Mouse (Mus musculus) hindbrain, embryonic 16.5 days (tissue): Measurements from ENCODE around the gene Tas1r2. TPM values are rescaled to one million over a fixed set of nuclear protein-coding genes. Genes with fewer than 3 reads are reported as not detected.
A peak's percentile ranks its signal among the peaks of the same experiment; 100 is the strongest.

Source experiments
- ATAC-seq: fragments of 200-750 bp; cut with Nextera tagmentation; 2 replicates; pipeline ENCODE4 v1.8.0; 2017; ENCODE audit warnings: moderate TSS enrichment, moderate library complexity
- H3K27ac ChIP-seq: fragments of 300-500 bp; sonication (generic); 2 replicates; pipeline ENCODE4 v1.5.1; 2014; ENCODE audit warnings: low read depth, mild to moderate bottlenecking, control low read depth, low read length, moderate library complexity
- H3K27me3 ChIP-seq: fragments of 300-500 bp; sonication (generic); replicated peaks from 2 replicates; pipeline ENCODE4 v1.6.1; 2014; ENCODE audit warnings: low read length; ENCODE audit not compliant: control insufficient read depth, insufficient read depth
- H3K36me3 ChIP-seq: fragments of 300-500 bp; sonication (generic); 2 replicates; pipeline ENCODE4 v1.6.1; 2014; ENCODE audit warnings: mild to moderate bottlenecking, low read length, moderate library complexity, mixed read lengths; ENCODE audit not compliant: control insufficient read depth, insufficient read depth
- H3K4me1 ChIP-seq: fragments of 300-500 bp; sonication (generic); 2 replicates; pipeline ENCODE4 v1.6.1; 2014; ENCODE audit warnings: low read depth, low read length; ENCODE audit not compliant: control insufficient read depth, insufficient read depth
- H3K4me2 ChIP-seq: fragments of 300-500 bp; sonication (generic); 2 replicates; pipeline ENCODE4 v1.6.1; 2014; ENCODE audit warnings: mild to moderate bottlenecking, low read length, control low read depth, moderate library complexity
- H3K4me3 ChIP-seq: fragments of 300-500 bp; sonication (generic); 2 replicates; pipeline ENCODE4 v1.5.1; 2014; ENCODE audit warnings: mild to moderate bottlenecking, low read length, control low read depth, moderate library complexity
- H3K9ac ChIP-seq: fragments of 300-500 bp; sonication (generic); 2 replicates; pipeline ENCODE4 v1.6.1; 2014; ENCODE audit warnings: low read depth, mild to moderate bottlenecking, control low read depth, low read length, moderate library complexity
- H3K9me3 ChIP-seq: fragments of 300-500 bp; sonication (generic); 2 replicates; pipeline ENCODE4 v1.6.1; 2014; ENCODE audit warnings: mild to moderate bottlenecking, low read length, moderate library complexity; ENCODE audit not compliant: control insufficient read depth
- WGBS: fragments of 180-500 bp; shearing (Covaris S2); extraction: QIAGEN DNeasy Blood & Tissue Kit; methylation state at CpG from one replicate; pipeline ENCODE4 v1.1.7; 2014; 5-methylcytosine and 5-hydroxymethylcytosine counted together
- polyA plus RNA-seq: library from polyadenylated mRNA; unstranded; fragments of >200 nt; fragmentation: Nextera tagmentation; extraction: Ambion mirVana; gene quantifications from 2 replicates; pipeline ENCODE4 v1.2.1, GENCODE M21; 2015

The Tas1r2 gene
- polyA plus RNA-seq, 1 experiment from 2014 or later: not detected

DNA sequence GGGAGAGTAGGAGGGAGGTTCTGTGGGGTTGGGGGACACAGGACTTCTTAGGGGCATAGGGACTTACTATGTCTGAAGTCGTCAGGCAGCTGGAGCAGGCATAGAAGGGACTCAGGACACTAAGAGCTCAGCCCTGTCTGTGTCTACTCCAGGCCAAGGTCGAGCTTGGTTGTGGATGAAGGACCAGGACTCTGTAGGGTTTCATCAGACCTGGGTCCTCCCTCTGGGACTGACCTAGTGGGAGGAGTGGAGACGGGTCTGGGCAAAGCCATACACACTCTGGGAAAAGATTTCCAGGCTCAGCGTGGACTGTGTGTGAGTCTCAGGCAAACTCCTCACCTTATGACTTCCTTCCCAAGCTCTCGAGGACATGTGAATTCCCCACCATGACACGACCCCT lies 33.6 kb upstream of the Tas1r2 start:
- 73% methylated on average over 6 of the region's 6 CpGs for WGBS

GRCm38 (mm10) chr4:139622373-139623282 lies 30.7 kb upstream of the Tas1r2 start, which contains the start of gene Aldh4a1:
Gene Aldh4a1 (plus strand): TSS chr4:139622866.
- Histone ChIP-seq H3K27me3 (no peaks in the 10 kb centered on the region), H3K27ac (peak within 1 kb of the TSS; percentile 94), H3K4me1 (peaks cover 14% of the 10 kb centered on the region), H3K36me3 (no peaks in the 10 kb centered on the region), H3K4me2 (peak within 1 kb of the TSS; percentile 87), H3K4me3 (peak within 1 kb of the TSS; percentile 80), H3K9ac (peak within 1 kb of the TSS; percentile 83), H3K9me3 (no peaks in the 10 kb centered on the region)
- peak; percentile 100 for ATAC-seq
- WGBS: under 1% methylated on average over 33 of the region's 38 CpGs

More for the DNA sequence above, 33.6 kb upstream of the Tas1r2 start:
- H3K27ac ChIP-seq: no peak overlapping the region
- no peaks in the 10 kb centered on the region for H3K9me3 ChIP-seq
- H3K4me3 ChIP-seq: no peak overlapping the region
- no peak overlapping the region for H3K9ac ChIP-seq
- H3K4me2 ChIP-seq: no peak overlapping the region
- peaks cover 14% of the 10 kb centered on the region for H3K4me1 ChIP-seq
- no peak for ATAC-seq
- no peaks in the 10 kb centered on the region for H3K27me3 ChIP-seq
- no peaks in the 10 kb centered on the region for H3K36me3 ChIP-seq

DNA sequence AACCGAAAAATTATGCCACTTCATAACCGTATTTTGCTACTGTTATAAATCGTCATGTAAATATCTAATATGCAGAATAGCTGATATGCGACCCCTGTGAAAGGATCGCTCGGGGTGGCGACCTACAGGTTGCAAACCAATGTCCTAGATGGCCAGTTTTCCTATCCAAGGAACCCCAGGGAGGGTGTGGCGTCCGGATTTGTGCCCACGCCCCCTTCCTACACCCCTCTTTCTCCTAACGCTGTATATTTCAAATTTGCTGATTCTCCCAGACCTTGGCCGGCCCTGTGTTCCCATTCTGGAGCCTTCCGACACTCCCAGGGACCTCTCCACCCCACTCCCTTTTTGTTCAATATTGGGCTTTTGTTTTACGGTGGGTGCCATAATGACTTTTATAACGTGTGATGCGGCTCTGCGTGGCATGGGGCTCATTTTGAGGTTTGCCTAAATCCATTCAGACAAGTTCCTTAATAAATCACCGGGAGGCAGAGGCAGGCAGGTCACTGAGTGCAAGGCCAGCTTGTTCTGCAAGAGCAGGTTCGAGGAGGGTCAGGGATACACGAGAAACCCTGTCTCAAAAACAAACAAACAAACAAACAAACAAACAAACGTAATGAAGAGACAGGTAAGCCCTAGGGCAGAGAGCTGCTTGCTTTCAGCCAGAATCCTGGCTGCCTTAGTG lies 29.8 kb upstream of the Tas1r2 start:
- no peaks in the 10 kb centered on the region for H3K36me3 ChIP-seq
- peak overlapping the region; percentile 94 for H3K27ac ChIP-seq
- 21% methylated on average over 21 of the region's 21 CpGs for WGBS
- peak overlapping the region; percentile 83 for H3K9ac ChIP-seq
- no peaks in the 10 kb centered on the region for H3K9me3 ChIP-seq
- no peak for ATAC-seq
- H3K27me3 ChIP-seq: no peaks in the 10 kb centered on the region
- H3K4me3 ChIP-seq: peak overlapping the region; percentile 80
- H3K4me2 ChIP-seq: peak overlapping the region; percentile 87
- H3K4me1 ChIP-seq: peaks cover 14% of the 10 kb centered on the region

DNA sequence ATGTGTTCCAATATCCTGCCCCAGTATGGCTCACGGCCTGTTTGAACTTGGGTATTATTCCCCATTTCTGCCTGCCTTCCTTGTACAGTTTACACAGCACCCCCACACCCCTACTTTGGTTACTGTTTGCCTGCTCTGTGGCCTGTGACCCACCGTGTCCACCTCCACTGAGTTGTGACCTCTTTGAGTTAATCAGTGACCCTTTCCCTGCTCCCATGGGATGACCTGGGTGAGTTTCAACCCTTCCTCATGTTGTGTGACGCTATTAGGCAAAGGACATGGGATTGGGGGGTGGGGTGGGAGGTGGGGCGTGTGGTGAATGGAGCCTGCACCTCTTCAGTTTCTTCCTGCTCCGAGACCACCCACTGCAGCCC lies 29.2 kb upstream of the Tas1r2 start:
- WGBS: 53% methylated on average over 5 of the region's 5 CpGs

GRCm38 (mm10) chr4:139624706-139625105 lies 28.6 kb upstream of the Tas1r2 start:
- no peak for ATAC-seq
- Histone ChIP-seq H3K9ac (peak overlapping the region; percentile 83; the same call in 1 of the 2 replicates), H3K4me1 (peaks cover 14% of the 10 kb centered on the region), H3K9me3 (no peaks in the 10 kb centered on the region), H3K4me3 (peak overlapping the region; percentile 80; the same call in 1 of the 2 replicates), H3K27me3 (no peaks in the 10 kb centered on the region), H3K27ac (no peak overlapping the region), H3K36me3 (no peaks in the 10 kb centered on the region), H3K4me2 (peak overlapping the region; percentile 87)
- WGBS: 69% methylated on average over 10 of the region's 10 CpGs

More for the DNA sequence above, 29.2 kb upstream of the Tas1r2 start:
- no peaks in the 10 kb centered on the region for H3K36me3 ChIP-seq
- peak overlapping the region; percentile 87 for H3K4me2 ChIP-seq
- H3K27me3 ChIP-seq: no peaks in the 10 kb centered on the region
- H3K9ac ChIP-seq: peak overlapping the region; percentile 83
- ATAC-seq: no peak
- H3K27ac ChIP-seq: no peak overlapping the region
- H3K4me1 ChIP-seq: peaks cover 14% of the 10 kb centered on the region
- peak overlapping the region; percentile 80 for H3K4me3 ChIP-seq
- H3K9me3 ChIP-seq: no peaks in the 10 kb centered on the region

DNA sequence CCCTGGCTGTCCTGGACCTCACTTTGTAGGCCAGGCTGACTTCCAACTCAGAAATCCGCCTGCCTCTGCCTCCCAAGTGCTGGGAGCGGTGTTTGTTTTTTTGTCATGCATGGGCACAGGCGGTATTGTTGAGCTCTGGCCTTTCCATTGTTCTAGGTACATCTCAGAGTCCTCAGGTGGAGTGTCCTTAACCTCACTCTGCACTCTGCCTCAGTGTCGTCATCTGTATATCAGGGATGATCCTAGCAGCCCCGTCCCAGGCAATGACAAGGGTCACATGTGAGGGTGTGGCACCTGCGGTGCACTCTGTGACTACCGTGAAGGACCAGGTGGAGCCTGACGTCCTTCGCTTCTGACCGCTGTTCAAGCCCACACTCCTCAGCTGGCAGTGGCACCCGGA lies 26.0 kb upstream of the Tas1r2 start:
- peaks cover 14% of the 10 kb centered on the region for H3K4me1 ChIP-seq
- ATAC-seq: no peak
- H3K4me2 ChIP-seq: no peak overlapping the region
- H3K4me3 ChIP-seq: no peak overlapping the region
- 96% methylated on average over 11 of the region's 11 CpGs for WGBS
- H3K36me3 ChIP-seq: no peaks in the 10 kb centered on the region
- no peaks in the 10 kb centered on the region for H3K27me3 ChIP-seq
- H3K9ac ChIP-seq: no peak overlapping the region
- H3K27ac ChIP-seq: no peak overlapping the region
- H3K9me3 ChIP-seq: no peaks in the 10 kb centered on the region

DNA sequence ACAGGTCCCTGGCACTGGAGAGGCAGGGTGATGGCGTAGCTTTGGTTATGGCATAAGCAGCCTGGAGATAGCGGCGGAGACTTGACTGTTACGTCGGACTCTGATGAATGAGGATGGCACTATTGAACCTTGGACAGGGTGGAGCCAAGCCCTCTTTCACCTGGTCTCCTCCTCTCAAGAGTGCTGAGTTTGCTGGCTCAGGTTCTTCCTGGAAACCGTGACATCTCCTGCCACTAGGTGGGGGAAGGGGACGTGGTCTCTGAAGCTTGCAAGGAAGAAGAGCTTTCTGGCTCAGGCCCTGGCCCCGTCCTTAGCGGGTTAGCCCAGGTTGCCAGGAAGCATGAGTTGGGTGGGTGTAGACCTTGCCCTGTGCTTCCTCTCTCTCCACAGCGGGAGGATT lies 23.2 kb upstream of the Tas1r2 start:
- H3K36me3 ChIP-seq: 0 out of 2 replicates have a peak, but pooled peaks cover 3% of the 10 kb centered on the region
- H3K4me1 ChIP-seq: no peaks in the 10 kb centered on the region; the same call in 1 of the 2 replicates
- WGBS: 76% methylated on average over 10 of the region's 10 CpGs
- H3K9me3 ChIP-seq: no peaks in the 10 kb centered on the region
- no peaks in the 10 kb centered on the region for H3K27me3 ChIP-seq
- H3K4me3 ChIP-seq: no peak overlapping the region
- no peak overlapping the region for H3K27ac ChIP-seq
- no peak overlapping the region for H3K9ac ChIP-seq
- H3K4me2 ChIP-seq: no peak overlapping the region
- ATAC-seq: no peak

- no peak overlapping the region for H3K4me2 ChIP-seq
- ATAC-seq: no peak
- no peaks in the 10 kb centered on the region for H3K4me1 ChIP-seq
- H3K36me3 ChIP-seq: 0 out of 2 replicates have a peak, but pooled peaks cover 6% of the 10 kb centered on the region
- H3K9ac ChIP-seq: no peak overlapping the region
- H3K27me3 ChIP-seq: no peaks in the 10 kb centered on the region
- 68% methylated on average over 5 of the region's 5 CpGs for WGBS
- H3K9me3 ChIP-seq: no peaks in the 10 kb centered on the region
- no peak overlapping the region for H3K27ac ChIP-seq
- H3K4me3 ChIP-seq: no peak overlapping the region
These were observed 22.2 kb upstream of the Tas1r2 start for GRCm38 (mm10) chr4:139631141-139631540.
